Mouse (Mus musculus) olfactory bulb, adult 2 months (tissue): ENCODE data around the gene Srr.

Experiments used
- CTCF ChIP-seq: fragments of 200-500 bp; IDR thresholded peaks from 2 replicates; pipeline ENCODE4 v1.5.1; 2012; ENCODE audit warnings: low read depth, mild to moderate bottlenecking, low read length, moderate library complexity; ENCODE audit not compliant: insufficient read depth
- POLR2A ChIP-seq: fragments of 200-500 bp; IDR thresholded peaks from 2 replicates; pipeline ENCODE4 v1.6.1; 2012; ENCODE audit warnings: mild to moderate bottlenecking, low read depth, low read length, moderate library complexity; ENCODE audit not compliant: insufficient read depth

DNA sequence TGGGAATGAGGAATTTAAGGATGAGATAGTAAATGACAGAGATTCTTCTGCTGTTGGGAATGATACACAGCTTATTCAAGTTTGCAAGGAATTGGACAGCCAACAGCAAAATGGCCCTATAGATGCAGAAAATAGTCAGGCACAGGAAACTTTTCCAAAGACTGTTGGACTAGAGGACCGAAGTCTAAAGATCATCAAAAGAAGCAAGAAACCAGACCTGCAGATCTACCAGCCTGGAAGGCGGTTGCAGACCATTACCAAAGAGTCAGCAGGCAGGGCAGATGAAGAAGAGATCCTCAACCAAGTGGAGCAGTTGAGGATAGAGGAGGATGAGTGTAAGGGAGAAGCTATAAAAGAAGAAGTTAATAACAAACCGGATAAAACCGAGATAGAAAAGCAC lies 3.4 kb upstream of the Srr start:
- TF ChIP-seq CTCF (no peak), POLR2A (no peak)
